Mouse (Mus musculus) layer of hippocampus, adult 9-10 months (tissue): ENCODE results near the gene Olfr371.

Experiments
- DNase-seq: peaks from one replicate; pipeline ENCODE4 v3.0.0; 2022; ENCODE audit warnings: low spot score

Olfr371 gene

DNA sequence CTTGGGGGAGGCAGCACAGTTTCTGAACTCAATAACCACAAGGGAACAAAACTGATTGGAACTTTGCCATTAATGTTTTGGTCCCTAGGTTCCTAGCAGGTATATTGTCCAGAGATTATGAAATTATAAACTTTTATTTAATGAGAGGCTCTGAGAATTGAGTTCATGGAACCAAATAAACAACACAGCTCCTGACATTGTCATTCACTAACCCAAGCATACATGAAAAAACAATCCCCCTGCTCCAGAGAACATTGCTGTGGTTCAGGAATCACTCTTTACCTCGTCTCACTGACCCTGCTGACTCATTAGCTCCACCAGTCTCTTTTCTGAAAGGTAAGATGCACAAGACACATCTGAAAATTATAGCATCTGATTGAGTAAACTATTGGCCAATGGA is at the start of gene Olfr371:
TSS of gene Olfr371 (plus strand) at position 301 of the 400 bp plus-strand sequence.
- DNase-seq: no peak

GRCm38 (mm10) chr8:85192346-85192745 is 33.4 kb upstream of the Olfr371 start:
- no peak for DNase-seq

GRCm38 (mm10) chr8:85220220-85220619 is 5.6 kb upstream of the Olfr371 start:
- no peak for DNase-seq

GRCm38 (mm10) chr8:85220992-85221391 is 4.8 kb upstream of the Olfr371 start:
- no peak for DNase-seq

DNA sequence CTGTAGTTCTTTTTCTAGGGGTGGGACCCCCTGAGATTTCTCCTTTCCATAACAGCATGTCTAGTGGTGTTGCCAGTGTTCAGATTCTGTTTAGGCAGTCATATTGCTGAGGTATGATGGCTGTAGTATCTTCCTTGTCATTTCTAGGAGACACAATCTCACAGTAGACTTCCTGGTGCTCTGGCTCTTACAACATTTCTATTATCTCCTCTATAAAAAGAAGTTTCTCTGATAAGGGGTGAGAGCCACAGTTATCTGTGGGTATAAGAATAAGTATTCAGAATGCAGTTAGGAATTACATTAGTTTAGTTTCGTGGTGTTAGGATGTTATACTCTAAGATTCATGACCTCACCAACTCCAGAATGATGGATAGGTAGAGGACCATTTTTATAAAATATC is 1.5 kb downstream of the Olfr371 start:
- DNase-seq: no peak
